Mouse (Mus musculus) myocyte (in vitro differentiated cells): Measurements from ENCODE around the gene Adgre5. TPM values are rescaled to one million over a fixed set of nuclear protein-coding genes. Genes with fewer than 3 reads are reported as not detected.

Source experiments
- H3K27me3 ChIP-seq: one replicate; pipeline ENCODE4 v1.6.1; 2011; ENCODE audit not compliant: control insufficient read depth, insufficient read depth, insufficient read length
- H3K36me3 ChIP-seq: one replicate; pipeline ENCODE4 v1.6.1; 2011; ENCODE audit not compliant: control insufficient read depth, insufficient read depth
- H3K4me2 ChIP-seq: one replicate; pipeline ENCODE4 v1.6.1; 2011; ENCODE audit warnings: low read depth, control low read depth
- H3K4me3 ChIP-seq: one replicate; pipeline ENCODE4 v1.5.1; 2011; ENCODE audit warnings: mild to moderate bottlenecking, control low read depth, moderate library complexity
- H3K79me2 ChIP-seq: one replicate; pipeline ENCODE4 v1.6.1; 2011; ENCODE audit not compliant: control insufficient read depth, insufficient read depth
- H3ac ChIP-seq: one replicate; pipeline ENCODE4 v1.6.1; 2011; ENCODE audit not compliant: control insufficient read depth, insufficient read length
- CEBPB ChIP-seq: IDR thresholded peaks from 2 replicates; pipeline ENCODE4 v1.6.1; 2011; ENCODE audit warnings: mild to moderate bottlenecking, moderate library complexity; ENCODE audit not compliant: poor library complexity, insufficient read depth, severe bottlenecking
- E2F4 ChIP-seq: IDR thresholded peaks from one replicate; pipeline ENCODE4 v1.6.1; 2011; ENCODE audit warnings: mild to moderate bottlenecking, control low read depth, moderate library complexity; ENCODE audit not compliant: insufficient read depth
- MAX ChIP-seq: IDR thresholded peaks from one replicate; pipeline ENCODE4 v1.6.1; 2011; ENCODE audit warnings: low read depth, mild to moderate bottlenecking, control low read depth
- MYOD1 ChIP-seq, 3 experiments: IDR thresholded peaks; one replicate each; pipeline ENCODE4 v1.6.1; 2011; ENCODE audit warnings: control low read depth in 2 of 3, low read depth in 2 of 3, mild to moderate bottlenecking in 2 of 3, moderate library complexity in 1 of 3; ENCODE audit not compliant: insufficient read length in 2 of 3, control insufficient read depth in 1 of 3
- MYOG ChIP-seq, 3 experiments: IDR thresholded peaks; one replicate each; pipeline ENCODE4 v1.6.1; 2011; ENCODE audit warnings: control low read depth in 2 of 3, low read depth in 2 of 3, mild to moderate bottlenecking in 2 of 3; ENCODE audit not compliant: insufficient read length in 2 of 3, control insufficient read depth in 1 of 3, insufficient read depth in 1 of 3
- POLR2A ChIP-seq: IDR thresholded peaks from one replicate; pipeline ENCODE4 v1.6.1; 2011; ENCODE audit warnings: low read depth, mild to moderate bottlenecking, control low read depth, moderate library complexity; ENCODE audit not compliant: insufficient read length
- POLR2AphosphoS2 ChIP-seq: IDR thresholded peaks from one replicate; pipeline ENCODE4 v1.6.1; 2011; ENCODE audit warnings: low read depth, control low read depth; ENCODE audit not compliant: insufficient read length
- REST ChIP-seq: IDR thresholded peaks from one replicate; pipeline ENCODE4 v1.6.1; 2011; ENCODE audit warnings: mild to moderate bottlenecking, control low read depth, moderate library complexity; ENCODE audit not compliant: insufficient read depth, insufficient read length
- SRF ChIP-seq: IDR thresholded peaks from one replicate; pipeline ENCODE4 v1.6.1; 2011; ENCODE audit warnings: low read depth; ENCODE audit not compliant: control insufficient read depth, insufficient read length
- TCF12 ChIP-seq: IDR thresholded peaks from one replicate; pipeline ENCODE4 v1.6.1; 2011; ENCODE audit warnings: mild to moderate bottlenecking, control low read depth; ENCODE audit not compliant: poor library complexity, insufficient read depth, severe bottlenecking
- TCF3 ChIP-seq: IDR thresholded peaks from one replicate; pipeline ENCODE4 v1.6.1; 2011; ENCODE audit warnings: low read depth, control low read depth; ENCODE audit not compliant: insufficient read length
- USF1 ChIP-seq: IDR thresholded peaks from one replicate; pipeline ENCODE4 v1.6.1; 2011; ENCODE audit warnings: low read depth, mild to moderate bottlenecking, control low read depth, moderate library complexity
- polyA plus RNA-seq: library from polyadenylated mRNA; unstranded; fragments of >200 nt; fragmentation: generic; extraction: Trizol; gene quantifications from one replicate; pipeline ENCODE4 v1.2.1, GENCODE M21; 2012; ENCODE audit warnings: missing spikeins

Adgre5 gene
- polyA plus RNA-seq, 1 experiment = 137 TPM

DNA sequence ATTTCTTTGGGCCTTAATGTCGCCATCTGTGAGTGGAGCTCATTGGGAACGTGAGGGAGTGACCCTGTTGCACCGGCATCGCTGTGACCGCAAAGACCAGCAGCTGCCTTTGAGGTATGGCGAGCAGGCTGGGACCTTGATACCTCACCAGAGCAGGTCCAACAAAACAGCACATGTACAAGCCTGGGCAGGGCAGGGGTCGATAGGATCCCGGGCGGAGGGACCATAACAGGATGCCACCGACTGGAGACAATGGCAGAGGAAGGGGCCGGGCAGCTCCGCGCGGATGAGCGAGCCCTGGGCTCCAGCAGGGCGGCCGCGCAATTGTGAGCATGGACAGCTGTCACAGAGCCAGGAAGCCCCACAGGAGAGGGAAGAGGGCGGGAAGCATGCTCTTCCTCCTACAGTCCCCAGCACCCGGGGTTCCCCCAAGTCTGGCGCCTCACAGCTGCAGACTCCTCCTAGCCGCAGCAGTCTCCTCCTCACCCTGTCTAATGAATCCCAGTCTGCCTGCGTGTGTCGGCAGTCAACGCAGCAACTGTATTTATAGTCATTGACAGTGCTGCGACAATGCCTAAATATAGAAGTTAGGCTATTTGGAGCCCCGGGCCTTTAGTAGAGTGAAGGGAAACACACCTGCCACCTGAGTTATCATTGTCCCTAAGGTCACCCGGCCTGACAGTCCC lies 6.7 kb upstream of the Adgre5 start:
- TF ChIP-seq SRF = no peak
- TF ChIP-seq MYOD1 (IDR thresholded peaks at IDR 0.05; ENCODE audit: control insufficient read depth in 1 of 3, insufficient read length in 2 of 3, low read depth in 2 of 3) = peak in 2 of 3 experiments; percentile 0 to 32
- no peak for TF ChIP-seq TCF12
- TF ChIP-seq POLR2AphosphoS2 = no peak
- TF ChIP-seq POLR2A = no peak
- TF ChIP-seq E2F4 = no peak
- no peak for TF ChIP-seq REST
- TF ChIP-seq CEBPB = no peak
- peak; percentile 32 to 43 (median 42) for TF ChIP-seq MYOG (IDR thresholded peaks at IDR 0.05; ENCODE audit: control insufficient read depth in 1 of 3, insufficient read depth in 1 of 3, insufficient read length in 2 of 3, low read depth in 2 of 3)
- TF ChIP-seq USF1 = no peak
- no peak for TF ChIP-seq MAX
- TF ChIP-seq TCF3 = no peak
- Histone ChIP-seq H3K4me2 (peak overlapping the region; percentile 63), H3K36me3 (no peaks in the 10 kb centered on the region), H3K4me3 (no peak overlapping the region), H3ac (no peak overlapping the region), H3K27me3 (no peaks in the 10 kb centered on the region), H3K79me2 (no peaks in the 10 kb centered on the region)

DNA sequence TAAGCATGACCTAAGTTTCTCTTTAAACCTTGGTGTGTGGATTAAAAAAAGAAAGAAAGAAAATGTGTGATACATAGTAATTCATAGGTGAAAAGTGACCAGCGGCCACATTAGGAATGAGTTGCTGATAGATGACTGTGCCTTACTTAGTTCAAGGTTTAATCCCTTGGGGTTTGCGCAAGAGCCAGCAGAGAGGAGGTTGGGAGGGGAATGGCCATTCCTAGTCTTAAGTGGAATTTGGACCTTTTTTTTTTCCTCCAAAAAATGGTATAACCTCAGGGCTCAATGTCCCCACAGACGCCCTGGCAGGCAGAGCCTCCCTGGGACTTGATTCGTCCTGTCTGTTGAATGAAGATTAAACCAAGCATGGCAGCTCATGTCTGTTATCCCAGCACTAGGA lies 2.9 kb upstream of the Adgre5 start:
- TF ChIP-seq MAX (no peak), REST (no peak), CEBPB (peak; percentile 69)
- no peaks in the 10 kb centered on the region for H3K27me3 ChIP-seq
- no peak overlapping the region for H3ac ChIP-seq

GRCm38 (mm10) chr8:83742968-83743367 lies 1.8 kb upstream of the Adgre5 start:
- H3K27me3 ChIP-seq = no peaks in the 10 kb centered on the region
- H3K79me2 ChIP-seq = peaks cover 15% of the 10 kb centered on the region
- TF ChIP-seq E2F4 = no peak
- no peak for TF ChIP-seq MAX
- no peak for TF ChIP-seq TCF12
- TF ChIP-seq REST = no peak
- no peak for TF ChIP-seq CEBPB
- TF ChIP-seq SRF = no peak
- no peak for TF ChIP-seq MYOG (IDR thresholded peaks at IDR 0.05; ENCODE audit: control insufficient read depth in 1 of 3, insufficient read depth in 1 of 3, insufficient read length in 2 of 3, low read depth in 2 of 3)
- TF ChIP-seq POLR2A = no peak
- no peak for TF ChIP-seq POLR2AphosphoS2

More for the DNA sequence above, 2.9 kb upstream of the Adgre5 start:
- Histone ChIP-seq H3K4me3 (no peak overlapping the region), H3K4me2 (no peak overlapping the region), H3K36me3 (no peaks in the 10 kb centered on the region), H3K79me2 (peaks cover 7% of the 10 kb centered on the region)

GRCm38 (mm10) chr8:83741849-83742655 lies 926 bp upstream of the Adgre5 start:
- H3K4me2 ChIP-seq = peak overlapping the region; percentile 78
- no peaks in the 10 kb centered on the region for H3K27me3 ChIP-seq
- TF ChIP-seq TCF12 (no peak), TCF3 (no peak), MYOD1 (IDR thresholded peaks at IDR 0.05; ENCODE audit: control insufficient read depth in 1 of 3, insufficient read length in 2 of 3, low read depth in 2 of 3) (no peak), USF1 (peak; percentile 19)
- H3K36me3 ChIP-seq = no peaks in the 10 kb centered on the region
- peaks cover 17% of the 10 kb centered on the region for H3K79me2 ChIP-seq
- H3ac ChIP-seq = peak overlapping the region; percentile 41
- H3K4me3 ChIP-seq = peak overlapping the region; percentile 79

More at GRCm38 (mm10) chr8:83742968-83743367, 1.8 kb upstream of the Adgre5 start:
- Histone ChIP-seq H3K4me3 (no peak overlapping the region), H3ac (no peak overlapping the region), H3K4me2 (no peak overlapping the region), H3K36me3 (no peaks in the 10 kb centered on the region)

GRCm38 (mm10) chr8:83740586-83740975 lies 545 bp downstream of the Adgre5 start:
- Histone ChIP-seq H3K79me2 (peaks cover 32% of the 10 kb centered on the region), H3K4me3 (peak overlapping the region; percentile 79), H3K27me3 (no peaks in the 10 kb centered on the region), H3ac (peak overlapping the region; percentile 41), H3K4me2 (peak overlapping the region; percentile 85), H3K36me3 (no peaks in the 10 kb centered on the region)
- TF ChIP-seq USF1 (no peak), CEBPB (no peak), MAX (no peak), POLR2A (peak; percentile 24), E2F4 (no peak)
